Mouse (Mus musculus): ENCODE measurements at regions not wholly inside any gene's neighbourhood (a gene's known extent, or its start where the extent isn't known, plus 50 kb on each side); places are given as distances from the start of the nearest gene placed in this dataset.

DNA sequence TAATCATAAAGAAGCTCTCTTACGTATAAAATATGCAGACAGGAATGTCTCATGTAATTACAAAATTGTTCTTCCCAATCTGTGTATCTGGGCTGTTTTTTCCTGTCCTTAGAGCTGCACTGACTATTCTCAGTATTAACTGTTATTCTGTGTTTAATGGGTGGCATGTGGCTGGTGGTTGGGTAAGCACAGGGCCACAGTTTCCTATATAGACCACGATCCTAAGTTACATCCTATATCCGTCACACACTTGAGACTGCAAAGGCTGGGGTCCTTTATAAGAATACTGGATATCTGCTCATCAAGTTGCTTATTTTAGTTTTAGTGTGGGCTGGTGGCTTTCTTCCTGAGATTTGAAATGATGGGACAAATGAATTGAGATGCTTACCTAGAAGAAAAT lies 159.0 kb downstream of the Sox4 start:
- no peak for DNase-seq (ENCODE audit: low spot score in 2 of 2)

DNA sequence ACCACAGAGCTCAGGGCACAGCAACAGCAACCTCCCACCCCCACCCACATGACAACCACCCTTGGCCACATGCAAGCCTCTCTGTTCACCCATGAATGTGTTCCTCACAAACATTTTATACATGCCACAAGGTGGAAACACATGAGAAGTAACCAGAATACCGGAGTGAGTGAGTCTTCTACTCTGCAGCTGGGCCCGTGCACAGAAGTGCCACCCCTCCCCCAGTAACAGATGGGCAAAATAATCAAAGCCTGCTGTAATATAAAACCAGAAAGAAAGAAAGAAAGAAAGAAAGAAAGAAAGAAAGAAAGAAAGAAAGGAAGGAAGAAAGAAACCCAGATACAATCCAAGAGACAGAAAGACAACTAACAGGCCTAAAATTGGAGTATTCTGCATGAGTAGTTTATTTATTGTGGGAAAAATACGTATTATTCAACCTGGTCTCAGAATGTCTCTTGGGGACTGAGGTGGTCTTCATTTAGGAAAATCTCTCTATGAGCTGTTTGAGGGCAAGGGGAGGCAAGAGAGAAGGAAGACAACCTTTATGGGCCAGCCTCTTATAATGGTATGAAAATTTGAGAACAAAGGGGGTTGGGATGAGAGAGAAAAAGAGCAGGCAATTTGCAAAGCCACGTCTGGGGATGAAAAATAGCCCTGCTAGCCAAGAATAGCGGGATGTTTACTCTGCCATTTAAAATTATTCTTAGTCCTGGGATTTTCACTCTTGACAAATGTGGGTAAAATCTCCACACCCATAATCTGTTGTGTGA lies 160.2 kb downstream of the Sox4 start:
- DNase-seq (ENCODE audit: low spot score in 2 of 2), result no peak

DNA sequence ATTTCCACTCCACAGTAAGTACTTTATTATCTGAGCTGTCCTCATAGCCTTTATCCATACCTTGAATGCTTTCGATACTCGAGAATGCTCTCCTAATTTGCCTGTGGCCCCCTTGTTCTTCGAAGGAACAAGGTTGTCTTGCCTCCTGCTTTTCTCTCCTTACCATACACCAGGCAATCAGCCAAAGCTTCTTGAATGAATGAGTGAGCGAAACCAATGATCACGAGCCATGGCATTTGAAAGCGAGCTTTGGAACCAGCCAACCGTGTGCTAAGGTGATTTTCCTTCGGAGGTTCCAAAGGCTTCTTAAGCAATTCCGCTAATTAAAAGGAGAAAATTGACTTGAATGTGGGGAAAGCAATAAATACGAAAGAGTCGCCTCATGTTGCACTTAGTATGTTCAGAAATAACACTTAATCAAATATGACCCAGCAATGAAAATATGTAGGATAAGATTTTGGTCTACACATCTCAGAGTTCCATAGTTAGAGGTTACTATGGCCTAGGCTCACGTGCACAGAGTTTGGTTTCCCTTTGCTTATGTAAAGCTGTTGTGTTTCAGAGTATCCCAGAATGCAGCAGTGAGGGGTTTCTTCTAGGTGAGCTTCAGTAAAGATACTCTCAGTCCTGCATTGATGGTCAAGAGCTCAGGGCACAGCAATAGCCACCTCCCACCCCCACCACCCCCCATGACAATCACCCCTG lies 160.9 kb downstream of the Sox4 start:
- DNase-seq (ENCODE audit: low spot score in 2 of 2), result no peak

DNA sequence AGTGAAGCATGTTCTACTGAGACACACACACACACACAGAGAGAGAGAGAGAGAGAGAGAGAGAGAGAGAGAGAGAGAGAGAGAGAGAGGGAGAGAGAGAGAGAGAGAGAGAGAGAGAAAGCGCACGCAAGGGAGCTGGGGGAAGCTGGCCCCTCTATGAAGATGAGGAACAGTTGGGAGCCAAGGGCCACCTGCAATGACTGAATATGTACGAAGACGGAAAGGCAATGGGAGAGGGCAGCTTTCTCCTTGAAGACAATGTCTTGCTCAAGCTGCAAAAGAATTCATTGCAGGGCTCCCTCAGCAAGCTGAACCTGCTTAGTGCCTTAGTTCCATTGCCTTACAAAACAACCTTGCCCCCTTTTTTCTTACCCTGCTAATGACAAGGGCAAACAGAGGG lies 163.1 kb downstream of the Sox4 start:
- DNase-seq (ENCODE audit: low spot score in 2 of 2), result no peak

DNA sequence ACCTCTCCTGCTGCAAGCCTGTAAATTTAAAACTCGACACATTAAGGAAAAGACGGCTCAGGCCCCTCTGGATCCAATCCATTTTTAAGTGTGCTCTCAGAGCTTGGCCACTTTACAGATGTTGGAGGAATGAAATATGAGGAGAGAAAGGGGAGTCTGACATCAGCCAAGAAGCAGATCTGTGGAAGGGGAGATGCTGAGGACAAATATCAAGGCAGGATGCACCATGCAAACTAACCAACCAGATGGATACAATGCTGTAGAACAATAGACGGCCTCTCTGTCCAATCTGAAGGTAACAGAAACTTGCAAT lies 166.2 kb downstream of the Sox4 start:
- DNase-seq (ENCODE audit: low spot score in 2 of 2), result no peak

DNA sequence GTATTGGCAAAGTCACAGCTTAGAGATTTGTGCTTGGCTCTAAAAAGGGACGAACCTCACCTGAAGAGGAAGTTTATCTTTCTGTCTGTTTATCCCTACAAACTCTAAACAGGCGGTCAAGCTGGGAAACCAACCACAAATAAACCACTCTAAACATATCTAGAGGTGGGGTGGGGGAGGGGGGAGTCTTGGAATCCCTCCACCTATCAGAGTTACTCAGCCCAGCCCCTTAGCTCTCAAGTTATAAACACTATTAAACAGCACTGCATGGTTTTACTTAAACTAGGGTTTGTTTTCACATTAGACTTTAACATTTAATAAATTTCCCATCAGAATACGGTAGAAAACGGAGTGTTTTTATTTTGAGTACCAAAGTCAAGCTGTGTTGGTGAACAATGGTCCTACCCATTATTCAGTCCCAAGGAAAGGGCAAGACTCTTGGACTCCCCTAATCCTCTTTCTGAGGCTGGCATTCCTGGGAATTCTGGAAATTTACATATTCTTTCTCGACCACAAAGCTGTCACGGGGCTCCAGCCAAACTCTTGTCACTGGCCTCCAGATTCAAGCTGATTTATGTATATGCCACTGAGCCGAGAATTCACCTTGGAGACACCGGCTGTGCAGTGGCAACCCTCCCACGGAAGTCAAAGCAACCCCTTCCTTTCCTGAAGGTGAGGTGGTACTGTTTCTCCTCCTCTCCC lies 166.7 kb downstream of the Sox4 start:
- DNase-seq (ENCODE audit: low spot score in 2 of 2), result no peak

DNA sequence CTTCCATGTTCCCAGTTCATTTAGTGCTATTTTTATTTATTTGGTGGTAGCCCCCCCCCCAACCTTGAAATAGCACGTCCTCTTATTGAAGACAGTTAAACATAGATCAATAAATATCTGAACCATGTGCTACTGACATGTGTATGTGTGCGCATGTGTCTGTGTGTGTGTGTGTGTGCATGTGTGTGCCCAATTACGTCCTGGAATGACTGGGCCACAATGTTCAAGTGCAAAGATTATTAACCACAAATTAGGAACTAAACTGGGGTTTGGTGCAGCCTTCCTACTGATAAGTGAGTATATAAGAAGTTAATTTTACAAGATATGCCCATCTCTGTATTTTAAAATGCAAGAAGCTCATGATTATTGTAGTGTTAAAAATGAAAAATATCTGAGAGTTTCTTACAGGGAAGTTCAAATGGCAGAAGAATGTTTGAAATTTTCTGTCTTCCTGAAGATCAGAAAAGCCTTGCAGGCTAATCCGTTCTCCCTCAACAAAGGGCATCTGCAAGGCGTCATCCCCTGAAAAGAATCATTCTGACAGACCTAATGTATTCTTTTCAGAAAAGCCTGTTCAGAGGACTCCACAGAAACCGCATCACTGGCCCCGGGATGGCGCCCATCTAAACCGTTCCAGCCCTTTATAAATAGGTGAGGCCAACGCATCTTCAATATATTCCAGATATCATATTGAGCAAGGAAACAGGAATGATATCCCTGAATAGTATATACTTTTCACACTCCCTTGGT lies 170.8 kb downstream of the Sox4 start:
- no peak for DNase-seq (ENCODE audit: low spot score in 2 of 2)

DNA sequence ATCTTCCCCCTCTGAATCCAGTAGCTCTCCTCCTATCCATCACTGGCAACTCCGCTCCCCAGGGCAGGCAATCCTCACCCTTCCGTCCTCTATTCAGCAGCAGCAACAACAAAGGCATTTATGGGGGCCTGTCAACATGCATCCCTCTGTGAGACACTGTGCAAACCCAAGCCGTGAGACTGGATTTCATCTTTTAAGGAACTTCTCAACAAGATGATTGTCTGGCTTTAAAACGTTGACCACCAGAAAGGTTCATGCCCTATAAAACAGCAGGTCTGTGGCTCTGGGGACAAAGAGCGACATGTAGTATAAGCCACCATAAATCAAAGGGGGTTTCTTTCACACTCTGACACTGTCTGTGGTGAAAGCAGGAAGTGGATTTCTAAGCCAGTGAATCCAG lies 171.4 kb downstream of the Sox4 start:
- DNase-seq (ENCODE audit: low spot score in 2 of 2), result no peak

DNA sequence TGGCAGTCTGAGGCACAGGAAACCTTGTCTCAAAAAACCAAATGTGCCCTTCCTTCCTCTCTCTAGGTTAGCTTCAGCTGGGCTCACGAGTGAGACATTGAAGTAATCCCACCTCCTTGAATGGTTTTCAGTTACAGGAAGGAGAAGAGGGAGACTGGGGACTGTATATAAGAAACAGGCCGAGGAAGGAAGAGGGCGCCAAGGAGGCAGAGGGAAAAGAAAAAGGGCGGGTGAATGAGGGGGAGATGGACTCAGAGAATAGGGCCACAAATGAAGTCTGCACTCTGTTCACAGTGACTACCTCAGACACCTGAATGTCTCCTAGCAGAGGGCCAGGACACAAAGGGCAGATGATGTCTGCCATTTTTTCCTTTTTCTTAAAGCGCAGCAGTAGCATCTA lies 171.9 kb downstream of the Sox4 start:
- no peak for DNase-seq (ENCODE audit: low spot score in 2 of 2)

DNA sequence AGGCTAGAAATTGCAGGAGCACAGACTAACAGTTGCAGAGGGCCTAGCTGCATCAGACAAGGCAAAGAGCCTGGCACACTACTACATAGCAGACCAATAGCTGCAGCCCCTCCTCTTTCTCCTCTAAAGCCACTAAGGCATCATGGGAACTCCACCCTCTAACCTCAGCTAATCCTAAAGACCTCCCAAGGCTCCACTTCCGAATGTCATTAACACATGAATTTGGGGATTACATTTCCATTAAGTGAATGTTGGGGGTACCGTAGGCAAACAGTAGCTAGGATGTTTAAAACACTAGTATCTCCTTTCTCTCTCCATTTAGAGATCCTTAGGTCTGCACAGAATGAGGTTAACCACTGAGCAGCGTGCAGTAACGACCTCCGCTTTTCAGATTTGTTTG lies 173.1 kb downstream of the Sox4 start:
- no peak for DNase-seq (ENCODE audit: low spot score in 2 of 2)

DNA sequence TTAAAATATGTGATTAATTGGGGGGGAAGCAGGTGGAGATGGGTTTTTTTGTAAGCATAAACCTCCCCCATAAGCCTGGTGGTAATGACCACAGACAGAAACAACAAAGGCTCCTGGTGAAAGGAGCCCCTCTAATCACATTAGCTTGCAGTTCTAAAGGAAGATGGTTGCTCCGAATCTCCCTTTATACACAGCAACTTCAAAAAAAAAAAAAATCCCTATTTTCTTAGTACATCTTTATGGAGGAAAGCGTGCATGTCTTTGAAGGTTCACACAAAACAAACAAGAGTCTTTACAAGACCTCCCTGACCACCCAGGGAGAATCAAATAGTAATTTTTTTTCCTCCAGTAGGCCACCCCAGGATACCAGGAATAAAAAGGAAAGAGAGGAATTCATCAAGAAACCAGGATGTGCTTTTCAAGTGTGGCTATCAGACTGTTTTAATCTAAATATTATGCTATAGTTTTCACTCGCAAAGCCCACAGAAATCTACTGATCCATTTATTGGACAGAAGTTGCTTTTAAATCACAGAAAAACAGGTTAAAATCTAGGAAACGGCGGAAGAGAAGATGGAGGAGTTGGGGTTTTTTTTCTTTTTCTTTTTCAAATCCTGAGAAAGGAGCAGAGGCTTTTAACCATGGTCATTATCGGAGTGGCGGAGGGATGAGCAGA lies 178.2 kb downstream of the Sox4 start:
- no peak for DNase-seq (ENCODE audit: low spot score in 2 of 2)

DNA sequence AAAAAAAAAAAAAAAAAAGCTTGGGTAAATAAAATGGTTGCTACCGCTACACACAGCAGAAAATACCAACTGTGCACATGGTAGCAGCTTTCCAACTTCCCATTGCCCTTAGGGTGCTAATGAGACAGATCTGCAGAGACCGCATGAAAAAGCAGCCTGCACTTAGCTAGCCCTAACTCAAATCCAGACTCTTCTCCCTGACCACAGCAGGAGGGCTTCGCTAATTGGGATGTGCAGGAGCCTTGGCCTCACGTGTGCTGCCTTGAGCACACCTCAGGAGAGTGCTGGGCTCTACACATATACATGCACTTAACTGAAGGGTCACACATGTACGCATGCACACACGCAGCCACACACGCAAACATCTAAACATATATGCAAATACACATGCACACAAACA lies 178.9 kb downstream of the Sox4 start:
- DNase-seq (ENCODE audit: low spot score in 2 of 2), result no peak

DNA sequence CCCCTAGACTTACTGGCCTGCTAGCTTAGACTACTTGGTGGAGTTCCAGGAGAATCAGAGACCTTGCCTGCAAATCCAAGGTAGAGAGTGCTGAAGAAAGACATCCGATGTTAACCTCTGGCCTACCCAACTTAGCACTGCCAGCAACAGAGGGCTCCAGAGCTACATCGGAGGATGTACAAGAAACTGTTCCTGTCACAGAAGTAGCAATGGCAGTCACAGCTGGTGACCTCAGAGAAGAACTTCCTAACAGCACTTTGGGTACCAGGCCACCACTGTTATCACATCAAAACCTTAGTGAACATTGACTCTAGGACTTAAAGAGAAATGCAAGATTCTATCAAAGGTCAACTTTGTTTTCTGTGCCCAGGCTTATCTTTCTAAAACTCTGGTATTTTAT lies 180.0 kb downstream of the Sox4 start:
- no peak for DNase-seq (ENCODE audit: low spot score in 2 of 2)

DNA sequence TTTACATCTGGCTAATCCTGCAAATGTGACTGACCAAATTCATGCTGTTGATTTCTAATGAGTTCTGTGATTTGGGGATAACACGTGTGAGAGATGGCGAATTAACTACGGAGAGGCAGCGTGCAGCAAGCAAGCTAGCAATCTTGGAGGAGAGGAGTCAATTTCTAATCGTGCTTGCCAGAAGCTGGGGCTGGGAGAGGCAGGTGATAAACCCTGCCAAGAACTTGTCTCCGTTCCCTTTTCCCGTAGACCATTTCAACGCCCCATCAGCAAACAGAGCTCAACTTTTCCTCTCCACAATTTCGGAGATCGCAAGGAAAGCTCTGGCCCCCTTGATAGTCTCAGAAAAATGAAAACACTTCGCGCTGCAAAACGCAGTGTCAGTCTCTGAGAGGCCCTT lies 183.0 kb downstream of the Sox4 start:
- peak in 1 of 2 experiments; percentile 15 for DNase-seq (ENCODE audit: low spot score in 2 of 2)

DNA sequence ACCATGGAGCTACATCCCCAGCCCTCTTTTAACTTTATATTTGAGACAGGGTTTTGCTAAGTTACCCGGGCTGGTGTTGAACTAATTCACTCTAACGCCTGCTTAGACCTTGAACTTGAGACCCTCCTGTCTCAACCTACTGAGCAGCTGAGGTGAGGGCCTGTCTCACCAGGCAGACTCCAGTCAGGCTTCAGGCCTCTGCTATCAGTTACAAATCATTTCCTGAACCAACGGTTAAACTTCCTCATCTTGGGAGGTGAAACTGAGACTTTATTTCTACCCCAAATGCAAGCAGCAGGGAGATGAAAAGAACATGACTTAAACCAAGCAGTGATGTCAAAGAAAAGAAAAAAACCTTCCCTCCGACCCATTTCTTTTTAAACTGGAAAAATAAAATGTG lies 183.5 kb downstream of the Sox4 start:
- DNase-seq (ENCODE audit: low spot score in 2 of 2), result no peak

DNA sequence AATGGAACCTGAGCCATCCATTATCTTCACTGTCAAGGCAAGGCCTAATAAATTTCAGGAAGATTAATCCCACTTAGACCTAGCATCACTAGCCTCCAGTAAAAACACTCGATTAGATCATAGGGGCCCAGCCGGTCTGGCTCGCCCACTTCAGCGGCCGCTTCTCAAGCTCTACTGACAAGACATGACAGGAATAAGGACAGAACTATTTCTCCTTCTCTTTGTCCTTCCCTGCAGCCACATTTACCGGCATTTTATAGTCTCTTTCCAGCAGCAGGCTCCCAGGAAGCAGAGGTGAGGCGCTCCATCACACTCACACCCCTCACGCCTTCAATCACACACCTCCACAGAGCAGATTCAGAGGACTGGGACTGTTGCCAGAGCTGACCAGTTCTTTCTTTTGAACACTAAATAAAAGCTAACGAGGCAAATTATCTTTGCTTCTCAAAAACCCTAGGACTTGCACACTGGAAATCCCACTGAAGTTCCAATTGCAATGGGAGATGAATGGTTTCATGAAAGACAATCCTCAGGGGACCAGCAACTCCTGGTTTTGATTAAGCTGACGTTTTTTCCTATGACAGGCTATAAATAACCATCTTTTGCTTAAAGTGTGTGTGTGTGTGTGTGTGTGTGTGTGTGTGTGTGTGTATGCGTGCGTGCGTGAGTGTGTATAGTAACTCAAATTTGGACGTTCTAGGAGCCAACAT lies 184.6 kb downstream of the Sox4 start:
- no peak for DNase-seq (ENCODE audit: low spot score in 2 of 2)

DNA sequence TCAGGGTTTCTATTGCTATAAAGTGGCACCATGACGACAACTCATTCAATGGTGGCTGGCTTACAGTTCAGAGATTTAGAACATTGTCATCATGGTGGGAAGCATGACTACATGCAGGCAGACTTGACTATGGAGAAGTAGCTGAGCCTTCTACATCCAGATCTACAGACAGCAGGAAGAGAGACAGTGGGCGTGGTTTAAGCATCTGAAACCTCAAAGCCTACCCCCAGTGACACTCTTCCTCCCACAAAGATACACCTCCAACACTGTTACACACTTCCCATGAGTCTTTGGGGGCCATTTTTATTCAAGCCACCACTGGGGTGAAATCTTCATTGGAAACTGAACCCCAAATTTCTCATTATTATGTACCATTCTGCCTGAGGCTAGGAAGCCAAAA lies 191.0 kb downstream of the Sox4 start:
- no peak for DNase-seq (ENCODE audit: low spot score in 2 of 2)

DNA sequence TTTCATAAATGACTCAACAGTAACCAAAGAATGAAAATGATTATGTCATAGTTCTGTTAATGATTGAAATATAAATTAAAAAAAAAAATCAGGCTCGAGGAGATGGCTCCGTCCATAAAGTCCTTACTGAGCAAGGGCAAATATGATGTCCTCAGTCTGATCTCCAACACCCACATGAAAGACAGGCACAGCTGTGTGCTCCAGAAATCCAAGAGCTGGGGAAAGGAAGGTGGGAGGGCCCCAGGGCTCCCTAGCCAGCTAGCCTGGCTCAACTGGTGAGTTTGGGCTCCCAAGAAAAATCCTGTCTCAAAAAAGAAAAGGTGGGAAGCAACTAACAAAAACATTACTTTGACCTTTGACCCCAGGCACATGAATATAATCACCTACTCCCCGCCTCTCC lies 194.5 kb downstream of the Sox4 start:
- DNase-seq (ENCODE audit: low spot score in 2 of 2), result no peak

DNA sequence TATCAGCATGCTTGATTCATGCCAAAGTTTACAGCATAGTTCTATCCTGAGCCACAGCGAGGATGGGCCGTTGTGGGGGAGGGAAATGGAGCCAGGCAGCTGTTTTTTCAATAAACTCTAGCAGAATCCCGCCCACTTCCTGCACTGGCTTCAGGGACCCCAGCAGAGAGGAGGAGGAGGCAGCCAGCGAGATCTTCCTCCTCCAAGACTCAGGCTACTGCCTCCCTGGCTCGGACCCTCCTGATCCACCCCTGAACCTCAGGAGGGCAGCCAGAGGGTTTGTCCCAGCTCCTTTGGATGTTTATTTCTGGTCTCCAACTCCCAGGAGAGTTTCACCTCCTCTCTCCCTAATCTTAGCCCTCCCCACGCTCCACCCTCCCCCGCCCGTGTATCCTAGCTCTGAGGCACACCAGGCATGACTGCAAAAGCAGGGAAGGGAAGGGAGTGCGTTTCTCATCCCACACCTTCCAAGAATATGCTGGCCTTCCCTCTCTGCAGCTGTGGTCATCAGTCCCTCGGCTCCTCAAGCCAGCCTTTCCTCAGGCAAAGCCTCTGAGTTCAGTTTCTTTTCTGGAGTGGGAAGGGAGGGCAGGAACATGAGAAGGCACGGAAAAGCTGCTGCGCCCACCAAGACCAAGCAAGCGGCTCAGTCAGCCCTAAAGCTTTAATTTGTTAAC lies 195.5 kb downstream of the Sox4 start:
- peak; percentile 92 to 95 for DNase-seq (ENCODE audit: low spot score in 2 of 2)

DNA sequence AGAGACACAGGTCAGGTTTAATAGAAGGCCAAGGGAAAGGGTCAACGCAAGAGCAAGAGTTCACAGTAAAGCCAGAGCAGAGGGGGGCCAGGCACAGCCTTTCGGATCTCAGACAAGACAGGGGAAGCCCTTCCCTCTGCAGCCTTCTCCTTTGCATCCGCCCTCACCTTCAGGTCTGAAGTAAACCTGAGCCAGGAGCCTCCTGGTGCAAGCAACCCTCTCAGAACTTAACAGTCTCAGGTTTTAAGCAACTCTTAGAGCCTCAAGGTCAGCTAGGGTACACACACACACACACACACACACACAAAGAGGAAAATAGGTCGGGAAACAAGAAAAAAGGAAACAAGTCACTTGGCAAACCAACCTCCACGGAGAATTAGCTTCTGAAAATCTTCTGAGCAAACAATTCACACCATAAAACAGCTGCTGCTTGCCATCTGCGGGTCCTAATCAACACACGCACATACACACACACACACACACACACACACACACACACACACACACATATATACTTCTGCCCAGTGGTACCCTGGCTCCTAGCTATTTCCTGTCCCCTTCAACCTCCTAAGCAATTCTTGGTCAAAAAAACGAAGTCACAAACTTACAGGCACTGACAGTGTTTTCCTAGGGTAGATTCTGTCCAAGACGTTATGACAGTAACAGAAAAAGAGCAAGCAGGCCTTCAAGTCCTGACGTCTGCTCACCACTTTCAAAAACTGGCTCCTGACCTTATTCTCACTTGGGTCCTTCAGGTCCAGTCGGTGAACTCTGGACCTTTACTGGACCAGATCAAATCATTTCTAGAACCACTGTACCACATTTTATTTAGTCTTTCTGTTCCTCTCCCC lies 196.4 kb downstream of the Sox4 start:
- no peak for DNase-seq (ENCODE audit: low spot score in 2 of 2)

Measured in heart, adult 9 months (tissue).